Mouse (Mus musculus): ENCODE measurements around the gene Zfp874a.
A peak's percentile ranks its signal among the peaks of the same experiment; 100 is the strongest.
"Not testable (repeated sequence)": the region's sequence is repeated elsewhere in the genome, so short reads cannot be mapped to it uniquely, and the experiment has no call there.

Zfp874a gene

DNA sequence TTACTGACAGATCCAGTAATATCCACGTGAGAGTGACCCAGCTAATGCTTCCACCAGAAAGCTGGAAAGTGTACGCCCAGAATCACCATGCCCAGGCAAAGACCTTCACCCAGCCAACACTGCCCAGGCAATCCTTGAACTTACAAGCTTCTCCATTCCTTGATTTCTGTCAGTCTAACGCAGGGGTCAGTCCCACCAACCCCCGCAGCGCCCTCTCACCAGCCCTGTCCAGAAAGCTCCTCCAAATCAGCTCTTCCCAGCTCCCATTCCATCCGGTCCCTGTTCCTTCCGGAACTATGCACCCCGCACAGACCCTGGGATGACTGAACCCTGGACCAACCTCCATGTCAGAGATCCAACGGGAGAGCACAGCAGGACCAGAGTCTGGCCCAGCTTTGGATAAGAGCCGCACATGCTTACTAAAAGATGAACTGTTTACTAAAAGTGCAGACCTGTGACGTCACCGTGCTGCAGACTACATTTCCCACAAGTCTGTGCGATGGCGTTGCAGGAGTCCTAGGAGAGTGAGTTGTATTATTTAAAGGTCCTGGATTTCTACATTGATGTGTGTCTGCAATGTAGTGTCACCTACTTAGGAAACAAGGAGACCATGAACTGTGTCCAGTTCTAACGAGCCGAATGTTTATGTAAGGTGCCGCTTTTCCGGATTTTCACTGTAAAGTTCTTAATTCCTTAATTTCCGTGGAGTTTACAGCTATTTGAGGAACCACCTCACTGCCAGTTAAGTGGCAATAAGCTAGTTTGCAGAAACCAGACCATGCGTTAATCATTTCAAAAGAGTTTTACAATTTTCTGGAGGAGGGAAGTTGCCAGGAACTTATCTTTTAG is at the start of gene Zfp874a:
Zfp874a (minus strand) TSS at position 453 of the 849 bp plus-strand sequence.
- DNase-seq (ENCODE audit: low read depth, low spot score), result peak; percentile 90

DNA sequence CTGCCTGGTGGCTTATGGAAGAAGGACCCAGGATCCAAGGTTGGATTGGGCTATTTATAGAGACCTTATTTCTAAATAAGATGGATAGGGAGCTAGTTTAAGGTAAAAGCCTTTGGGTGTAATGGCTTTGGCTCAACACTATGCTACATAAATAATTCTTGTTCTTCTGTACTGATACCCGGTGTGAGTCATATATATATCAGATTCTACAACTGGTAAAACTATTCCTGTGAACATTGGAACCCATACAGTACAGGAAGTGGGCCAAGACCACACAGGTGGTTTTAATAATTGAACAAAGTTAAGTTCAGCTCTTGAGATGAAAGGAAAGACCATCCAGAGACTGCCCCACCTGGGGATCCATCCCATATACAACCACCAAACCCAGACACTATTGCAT is 49.5 kb upstream of the Zfp874a start:
- DNase-seq (ENCODE audit: low read depth, low spot score), result no peak

DNA sequence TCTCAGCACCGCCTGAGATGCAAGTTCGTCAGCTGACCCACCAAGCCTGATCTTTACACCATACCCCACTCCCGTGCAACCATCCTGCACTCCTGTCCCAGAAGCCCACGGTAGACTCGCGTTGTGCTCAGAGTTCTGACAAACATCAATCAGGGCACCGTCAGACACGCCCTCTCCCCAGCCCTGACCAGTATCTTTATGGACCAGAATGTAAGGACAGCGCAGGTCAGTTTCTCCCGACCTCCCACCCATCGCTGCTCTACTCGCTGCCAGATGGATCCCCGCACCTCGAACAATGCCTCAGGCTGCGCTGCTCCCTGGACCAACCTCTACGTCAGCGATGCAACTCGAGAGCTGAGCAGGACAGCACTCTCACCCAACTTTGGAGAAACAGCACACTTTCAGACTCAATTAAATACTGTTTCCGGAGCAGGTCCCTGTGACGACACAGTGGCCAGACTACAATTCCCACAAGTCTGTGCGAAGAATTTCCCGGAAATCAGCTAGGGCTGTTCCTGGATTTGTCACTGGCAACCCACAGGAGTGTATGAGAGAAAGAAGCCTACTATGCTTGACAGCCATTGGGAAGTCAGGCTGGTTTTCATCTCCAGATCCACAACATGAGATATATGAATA is 48.8 kb upstream of the Zfp874a start, which contains the start of gene Zfp58:
Zfp58 (minus strand) TSS at position 472 of the 636 bp plus-strand sequence.
- peak; percentile 94 for DNase-seq (ENCODE audit: low read depth, low spot score)

DNA sequence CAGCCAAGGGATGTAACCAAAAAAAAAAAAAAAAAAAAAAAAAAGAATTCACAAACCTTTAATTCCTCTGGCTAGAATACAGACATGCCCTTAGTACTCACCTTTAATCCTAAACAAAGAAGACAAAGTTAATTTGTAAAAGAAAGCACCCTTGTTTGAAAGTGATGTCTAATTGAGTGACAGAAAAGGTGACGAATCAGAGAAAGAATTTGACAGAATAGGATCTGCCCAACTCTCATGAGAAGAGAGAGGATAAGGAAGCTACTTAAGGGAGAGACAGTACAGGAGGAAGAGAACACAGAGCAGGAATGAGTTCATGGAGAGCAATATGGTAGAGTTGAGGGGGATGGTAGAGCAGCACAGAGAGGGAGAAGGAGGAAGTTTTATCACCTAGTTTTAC is 44.2 kb upstream of the Zfp874a start:
- no peak for DNase-seq (ENCODE audit: low read depth, low spot score)

DNA sequence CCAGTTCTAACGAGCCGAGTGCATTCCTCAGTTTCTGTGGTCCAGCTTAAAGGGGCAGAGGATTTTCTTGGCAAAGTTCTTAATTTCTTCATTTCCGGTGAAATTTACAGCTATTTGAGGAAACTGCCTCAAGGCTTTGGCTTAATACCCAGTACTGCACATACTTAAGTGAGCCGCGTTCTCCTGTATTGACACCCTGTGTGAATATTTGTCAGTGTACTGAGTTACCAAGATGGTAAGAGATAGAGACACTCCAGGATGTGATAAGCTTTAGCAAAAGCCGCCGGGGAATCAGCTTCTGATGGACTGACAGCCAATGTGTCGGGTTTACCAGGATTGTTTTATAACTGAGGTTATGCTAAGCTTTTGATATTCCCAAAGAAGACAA is 33.0 kb upstream of the Zfp874a start:
- DNase-seq (ENCODE audit: low read depth, low spot score), result no peak

DNA sequence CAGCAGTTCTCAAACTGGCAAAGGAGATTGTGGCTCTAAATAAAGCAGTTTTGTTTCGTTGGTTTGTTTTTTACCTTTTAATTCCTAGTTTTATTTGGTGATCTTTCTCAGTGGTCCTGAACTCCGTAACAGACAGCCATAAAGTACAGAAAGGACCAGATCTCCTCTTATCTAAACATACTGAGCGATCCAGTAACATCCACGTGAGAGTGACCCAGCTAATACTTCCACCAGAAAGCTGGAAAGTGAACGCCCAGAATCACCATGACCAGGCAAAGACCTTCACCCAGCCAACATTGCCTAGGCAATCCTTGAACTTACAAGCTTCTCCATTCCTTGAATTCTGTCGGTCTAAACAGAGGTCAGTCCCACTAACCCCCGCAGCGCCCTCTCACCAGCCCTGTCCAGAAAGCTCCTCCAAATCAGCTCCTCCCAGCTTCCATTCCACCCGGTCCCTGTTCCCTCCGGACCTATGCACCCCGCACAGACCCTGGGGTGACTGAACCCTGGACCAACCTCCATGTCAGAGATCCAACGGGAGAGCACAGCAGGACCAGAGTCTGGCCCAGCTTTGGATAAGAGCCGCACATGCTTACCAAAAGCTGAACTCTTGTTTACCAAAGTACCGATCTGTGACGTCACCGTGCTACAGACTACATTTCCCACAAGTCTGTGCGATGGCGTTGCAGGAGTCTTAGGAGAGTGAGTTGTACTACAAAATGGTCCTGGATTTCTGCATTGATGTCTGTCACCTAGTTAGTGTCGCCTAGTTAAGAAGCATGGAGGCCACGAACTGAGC is 32.4 kb upstream of the Zfp874a start, which contains the start of gene Zfp874b:
Zfp874b (minus strand) TSS at position 634 of the 799 bp plus-strand sequence.
- peak; percentile 92 for DNase-seq (ENCODE audit: low read depth, low spot score)

DNA sequence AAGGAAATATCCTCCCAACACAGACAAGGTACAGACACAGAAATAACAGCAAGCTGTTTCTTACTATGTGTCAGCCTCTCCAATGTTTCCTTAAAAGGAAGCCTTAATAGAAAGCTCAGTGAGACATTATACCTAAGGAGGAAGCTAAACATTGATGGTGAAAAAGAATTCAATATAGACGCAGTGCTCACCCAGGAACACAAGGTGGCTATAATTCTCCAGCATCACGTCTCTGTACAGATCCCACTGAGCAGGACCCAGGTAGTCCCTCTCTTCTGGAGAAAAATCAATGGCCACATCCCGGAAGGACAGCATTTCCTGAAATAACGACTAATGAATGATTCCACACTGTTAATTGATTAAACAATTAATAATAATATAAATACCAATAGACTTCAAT is 30.1 kb upstream of the Zfp874a start:
- peak; percentile 61 for DNase-seq (ENCODE audit: low read depth, low spot score)

DNA sequence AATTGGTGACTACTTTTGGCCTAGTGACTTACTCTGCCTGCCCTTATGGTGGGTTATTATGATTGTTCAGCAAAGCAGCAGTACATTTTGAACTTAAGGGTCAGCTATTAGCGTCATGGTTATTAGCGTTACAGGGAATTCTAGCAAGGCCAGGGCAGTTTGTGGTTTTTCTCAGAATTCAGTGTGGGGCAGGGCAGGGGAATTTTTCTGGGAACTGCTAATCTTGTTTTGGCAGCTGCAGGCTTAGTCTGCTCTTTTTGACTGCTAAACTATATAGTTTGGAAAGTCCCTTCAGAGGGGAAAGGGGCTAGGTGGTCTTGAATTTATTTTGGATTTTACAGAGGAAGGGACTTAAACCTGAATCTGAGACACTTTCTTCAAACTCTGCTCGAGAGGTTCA is 17.9 kb upstream of the Zfp874a start:
- peak; percentile 41 for DNase-seq (ENCODE audit: low read depth, low spot score)

DNA sequence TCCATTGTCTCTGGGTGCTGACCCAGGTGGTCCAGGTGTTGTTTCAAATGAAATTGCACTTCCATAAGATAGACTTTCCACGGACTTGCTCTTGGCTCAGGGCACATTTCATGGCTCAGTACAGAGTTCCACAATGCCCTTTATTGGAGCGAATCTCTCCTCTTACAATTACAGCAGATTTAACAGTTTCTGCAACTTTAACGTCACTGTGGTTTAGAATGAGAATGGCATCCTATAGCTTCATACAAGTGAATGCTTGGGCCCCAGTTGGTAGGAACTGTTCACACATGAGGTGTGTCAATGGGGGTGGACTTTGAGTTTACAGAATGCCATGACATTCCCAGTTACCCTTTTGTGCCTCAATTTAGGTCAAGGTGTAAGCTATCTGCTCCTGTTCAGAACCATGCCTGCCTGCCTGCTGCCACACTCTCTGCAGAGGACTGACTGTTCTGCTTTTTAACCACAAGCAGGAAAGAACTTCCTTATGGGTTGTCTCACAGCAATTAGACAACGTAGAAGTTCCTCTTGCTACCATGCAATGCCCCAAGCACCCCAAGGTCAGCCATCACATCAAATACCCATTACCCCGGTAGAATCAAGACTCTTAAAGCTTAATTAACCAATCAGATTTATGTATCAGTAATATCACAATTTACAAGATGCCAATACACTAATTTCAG is 12.2 kb upstream of the Zfp874a start:
- DNase-seq (ENCODE audit: low read depth, low spot score), result not testable (repeated sequence)

DNA sequence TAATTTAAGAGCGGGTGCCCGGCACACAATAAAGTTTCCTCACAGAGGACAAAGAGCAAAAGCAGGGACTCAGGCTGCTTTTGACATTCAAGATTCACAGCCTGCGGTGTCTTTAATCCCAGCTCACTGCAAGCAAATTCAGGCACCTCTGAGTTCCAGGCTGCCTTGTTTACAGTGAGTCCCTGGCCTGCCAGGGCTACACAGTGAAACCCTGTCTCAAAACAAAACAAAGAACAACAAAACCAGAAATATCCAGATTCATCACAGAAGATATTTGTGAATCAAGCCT is 541 bp upstream of the Zfp874a start:
- DNase-seq (ENCODE audit: low read depth, low spot score), result no peak

DNA sequence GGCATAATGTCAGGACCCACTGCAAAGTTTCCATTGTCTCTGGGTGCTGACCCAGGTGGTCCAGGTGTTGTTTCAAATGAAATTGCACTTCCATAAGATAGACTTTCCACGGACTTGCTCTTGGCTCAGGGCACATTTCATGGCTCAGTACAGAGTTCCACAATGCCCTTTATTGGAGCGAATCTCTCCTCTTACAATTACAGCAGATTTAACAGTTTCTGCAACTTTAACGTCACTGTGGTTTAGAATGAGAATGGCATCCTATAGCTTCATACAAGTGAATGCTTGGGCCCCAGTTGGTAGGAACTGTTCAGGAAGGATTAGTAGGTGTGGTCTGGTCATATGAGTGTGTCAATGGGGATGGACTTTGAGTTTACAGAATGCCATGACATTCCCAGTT is 14.3 kb downstream of the Zfp874a start:
- DNase-seq (ENCODE audit: low read depth, low spot score), result not testable (repeated sequence)

DNA sequence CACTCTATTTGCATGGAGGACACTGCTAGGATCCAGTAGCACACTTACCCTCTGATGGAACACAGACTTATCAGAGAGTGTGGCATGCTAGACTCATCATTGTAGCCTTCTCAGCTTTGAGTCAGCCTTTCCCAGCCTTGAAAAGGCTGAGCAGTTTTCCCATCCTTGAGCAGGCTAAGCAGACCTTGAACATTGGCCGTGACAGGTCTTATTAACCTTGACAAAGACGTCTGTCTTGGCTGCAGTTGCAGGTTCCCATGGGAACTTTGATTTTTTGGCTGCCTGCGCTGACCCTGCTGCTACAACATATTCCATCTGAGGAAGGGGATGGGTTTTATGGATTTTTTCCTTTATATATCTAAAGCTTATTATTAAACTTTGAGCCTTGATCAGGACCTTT is 23.3 kb downstream of the Zfp874a start:
- no peak for DNase-seq (ENCODE audit: low read depth, low spot score)

DNA sequence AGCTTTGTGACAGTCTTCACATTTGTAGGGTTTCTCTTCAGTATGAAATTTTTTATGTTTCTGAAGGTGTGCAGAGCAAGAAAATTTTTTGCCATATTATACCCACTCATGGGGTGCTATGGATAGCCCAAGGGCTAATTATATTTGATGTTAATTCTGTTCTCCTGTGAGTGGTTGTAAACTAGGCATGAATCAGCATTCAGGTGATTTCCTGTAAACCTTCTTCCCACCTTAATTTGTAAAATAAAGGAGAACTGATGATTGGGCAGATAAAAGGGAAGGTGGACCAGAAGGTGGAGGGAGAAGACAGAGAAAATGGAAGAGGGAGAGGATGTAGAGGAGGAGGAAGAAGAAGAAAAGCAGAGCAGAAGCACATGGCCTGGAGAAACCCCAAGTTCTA is 25.7 kb downstream of the Zfp874a start:
- not testable (repeated sequence) for DNase-seq (ENCODE audit: low read depth, low spot score)

DNA sequence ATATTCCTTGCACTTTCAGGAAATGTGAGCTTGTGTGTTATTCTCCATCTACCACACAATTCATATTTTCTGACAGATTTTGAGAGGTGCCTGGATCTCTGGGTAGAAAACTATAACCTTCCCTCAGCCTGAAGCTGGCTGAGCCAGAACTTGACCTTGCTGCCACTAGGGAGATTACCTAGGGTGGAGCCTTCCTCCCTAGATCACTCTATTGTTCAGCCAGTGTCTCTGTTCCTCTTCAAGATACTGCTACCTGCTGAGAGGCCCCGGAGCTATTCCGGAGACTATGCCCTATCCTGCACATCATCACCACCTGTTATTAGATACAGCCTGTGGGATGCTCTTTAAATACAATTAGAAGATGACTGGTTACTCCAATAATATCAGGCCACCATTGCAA is 28.9 kb downstream of the Zfp874a start:
- not testable (repeated sequence) for DNase-seq (ENCODE audit: low read depth, low spot score)

DNA sequence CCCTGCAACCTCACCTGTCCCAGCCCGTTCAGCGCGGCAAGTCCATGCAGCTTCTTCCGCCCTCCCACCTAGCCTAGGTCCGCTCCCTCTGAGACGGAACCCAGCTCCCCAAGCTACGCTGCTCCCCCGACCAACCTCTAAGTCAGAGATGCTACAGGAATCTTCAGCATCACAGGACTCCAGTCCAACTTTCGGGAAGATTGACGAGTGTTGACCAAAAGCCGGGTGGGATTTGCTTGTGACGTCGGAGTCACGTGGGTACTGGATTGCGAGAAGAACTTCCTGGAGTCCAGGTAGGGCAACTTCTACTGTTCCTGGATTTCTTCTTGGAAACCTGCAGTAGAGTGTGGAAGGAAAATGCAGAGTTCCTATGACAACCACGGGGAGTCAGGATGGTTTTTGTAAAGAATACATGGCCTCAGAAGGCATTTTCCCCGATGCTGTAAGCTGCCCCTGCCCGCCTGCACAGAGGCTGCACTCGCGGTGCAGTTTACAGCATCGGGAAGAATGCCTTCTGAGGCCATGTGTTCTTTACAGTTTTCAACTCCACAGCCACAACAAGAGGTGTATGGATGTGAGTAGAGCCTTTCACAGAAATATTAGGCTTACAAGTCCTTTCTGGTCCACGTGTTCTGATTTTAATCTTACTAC is 30.1 kb downstream of the Zfp874a start, which contains the start of gene Zfp459:
Zfp459 (minus strand) TSS at position 212 of the 651 bp plus-strand sequence.
- DNase-seq (ENCODE audit: low read depth, low spot score), result peak; percentile 41

DNA sequence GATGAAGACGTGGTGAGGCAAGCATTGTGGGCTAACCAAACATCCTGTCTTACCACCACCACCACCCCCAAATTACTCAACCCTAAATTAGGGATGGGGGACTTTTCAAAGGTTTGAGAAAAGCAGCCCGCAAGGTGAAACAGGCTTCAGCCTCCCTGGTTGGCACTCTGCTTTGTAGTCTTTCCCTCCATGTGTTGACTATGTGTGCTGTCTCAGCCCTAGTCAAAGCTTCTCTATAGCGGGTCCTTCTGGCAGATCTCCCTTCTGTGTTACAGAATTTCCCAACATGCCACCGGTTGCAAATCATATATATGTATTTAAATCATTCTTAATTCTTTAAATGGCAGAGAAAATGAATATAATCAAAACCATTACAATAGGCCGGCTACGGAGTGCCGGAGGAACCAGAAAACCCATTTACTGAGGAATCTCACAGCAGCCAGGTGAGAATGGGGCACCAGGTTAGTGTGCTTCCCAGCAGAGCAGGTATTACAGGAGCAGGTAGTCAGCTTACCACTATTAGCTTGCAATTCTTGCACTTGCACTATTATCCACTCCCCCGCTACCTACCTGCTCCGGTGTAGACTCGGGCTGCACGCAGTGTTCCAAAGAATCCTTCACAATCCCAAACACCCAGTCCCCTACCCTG is 30.7 kb downstream of the Zfp874a start:
- DNase-seq (ENCODE audit: low read depth, low spot score), result no peak

DNA sequence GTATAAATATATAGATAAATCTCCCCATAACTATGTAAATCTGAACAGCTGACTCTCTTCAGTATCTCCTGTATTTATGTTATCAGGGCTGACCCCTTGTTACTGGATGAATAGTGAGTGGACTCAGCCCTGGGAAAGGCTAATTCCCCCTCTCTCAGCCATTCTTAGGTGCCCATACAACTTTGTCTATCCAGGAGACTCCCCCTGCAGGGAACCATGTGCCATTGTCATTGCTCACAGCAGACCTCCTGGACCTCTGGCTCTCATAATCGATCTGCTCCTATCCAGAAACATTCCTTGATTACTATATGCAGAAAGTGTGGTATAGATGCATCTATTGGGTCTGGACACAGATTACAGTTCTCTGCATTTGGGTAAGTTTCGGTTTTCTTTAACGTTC is 34.6 kb downstream of the Zfp874a start:
- DNase-seq (ENCODE audit: low read depth, low spot score), result no peak

DNA sequence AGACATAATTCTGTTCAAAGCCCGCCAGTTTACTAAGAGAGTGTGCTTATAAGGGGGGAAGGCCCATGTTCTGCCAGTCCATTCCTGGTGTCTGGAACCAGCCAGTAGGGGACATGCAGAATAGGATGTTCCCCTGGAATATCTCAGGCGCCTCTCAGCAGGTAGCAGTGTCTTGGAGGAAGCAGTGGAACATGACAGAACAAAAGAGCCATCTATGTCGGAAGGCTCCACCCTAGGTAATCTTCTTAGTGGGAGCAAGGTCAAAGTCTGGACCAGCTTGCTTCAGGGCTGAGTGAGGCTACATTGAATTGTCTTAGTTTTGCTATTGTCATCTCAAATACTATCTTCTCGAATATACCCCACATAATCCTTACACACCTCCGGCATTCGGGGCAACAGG is 35.7 kb downstream of the Zfp874a start:
- DNase-seq (ENCODE audit: low read depth, low spot score), result no peak

DNA sequence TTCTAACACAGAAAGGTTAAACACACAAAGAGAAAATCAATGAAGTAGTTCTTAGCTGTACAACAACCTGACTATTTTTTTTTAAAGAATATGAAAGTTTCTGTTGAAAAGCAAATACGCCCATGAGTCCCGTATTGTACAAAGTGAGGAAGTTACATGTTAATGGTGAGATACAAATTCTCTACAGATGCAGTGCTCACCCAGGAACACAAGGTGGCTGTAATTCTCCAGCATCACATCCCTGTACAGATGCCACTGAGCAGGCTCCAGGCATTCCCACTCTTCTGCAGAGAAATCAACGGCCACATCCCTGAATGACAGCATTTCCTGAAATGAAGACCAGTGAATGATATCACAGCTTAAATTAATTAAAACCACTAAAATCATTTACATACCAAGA is 37.8 kb downstream of the Zfp874a start:
- DNase-seq (ENCODE audit: low read depth, low spot score), result peak; percentile 19

DNA sequence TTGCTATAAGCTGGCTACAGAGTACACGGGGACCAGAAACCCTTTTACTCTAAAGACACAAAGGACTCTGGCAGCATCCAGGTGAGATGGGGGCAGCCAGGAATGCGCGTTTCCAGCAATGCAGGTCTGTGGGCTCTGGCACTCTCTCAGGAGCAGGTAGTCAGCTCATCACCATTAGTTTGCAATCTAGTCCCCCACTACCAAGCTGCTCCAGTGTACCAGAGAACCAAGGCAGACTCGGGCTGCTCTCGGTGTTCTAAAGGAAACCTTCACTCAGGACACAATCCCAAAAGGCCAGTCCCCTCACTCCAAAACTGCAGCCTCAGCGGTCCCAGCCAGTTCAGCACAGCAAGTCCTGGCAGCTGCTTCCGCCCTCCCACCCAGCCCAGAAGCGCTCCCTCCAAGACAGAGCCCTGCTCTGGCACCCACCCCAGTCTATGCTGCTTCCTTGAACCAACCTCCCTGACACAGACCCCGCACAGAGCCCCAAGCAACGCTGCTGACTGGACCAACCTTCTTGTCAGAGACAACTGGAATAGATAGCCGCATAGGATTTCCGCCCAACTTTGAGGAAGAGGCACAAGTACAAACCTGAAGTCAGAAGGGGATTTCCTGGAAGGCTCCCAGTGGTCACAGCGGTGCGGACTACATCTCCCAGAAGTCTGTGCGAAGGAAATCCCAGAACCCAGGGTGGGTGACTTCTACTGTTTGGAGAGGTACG is 52.1 kb downstream of the Zfp874a start, which contains the start of gene Zfp429:
Zfp429 (minus strand) TSS at position 637 of the 721 bp plus-strand sequence.
- DNase-seq (ENCODE audit: low read depth, low spot score), result peak; percentile 81

Data from 3T3-L1 (cell line).